Mouse (Mus musculus) CH12.LX (cell line): ENCODE data around the gene Prss57. TPM values are rescaled to one million over a fixed set of nuclear protein-coding genes. Genes with fewer than 3 reads are reported as not detected.

Experiments
- DNase-seq: peaks from one replicate; pipeline ENCODE4 v3.0.0-alpha.2; 2013; ENCODE audit errors: extremely low read depth
- H3K27ac ChIP-seq: 2 replicates; pipeline ENCODE4 v1.5.1; 2012; ENCODE audit warnings: low read depth, mild to moderate bottlenecking, control low read depth, moderate library complexity; ENCODE audit not compliant: insufficient read depth
- H3K27me3 ChIP-seq: replicated peaks from 2 replicates; pipeline ENCODE3; 2012; ENCODE audit warnings: inconsistent platforms
- H3K36me3 ChIP-seq, 2 experiments: replicated peaks in 1 of 2; 2 replicates each; pipeline versions ENCODE3 to v1.6.1; 2012; ENCODE audit warnings: inconsistent platforms in 1 of 2, low read length in 1 of 2, mild to moderate bottlenecking in 1 of 2, mixed read lengths in 1 of 2, moderate library complexity in 1 of 2; ENCODE audit not compliant: control insufficient read depth in 1 of 2, insufficient read depth in 1 of 2
- H3K4me1 ChIP-seq, 2 experiments: 2 replicates each; pipeline ENCODE4 v1.6.1; 2012; ENCODE audit warnings: inconsistent platforms in 1 of 2, moderate library complexity in 1 of 2; ENCODE audit not compliant: insufficient read depth in 2 of 2, control insufficient read depth in 1 of 2
- H3K4me2 ChIP-seq: 2 replicates; pipeline ENCODE4 v1.6.1; 2012; ENCODE audit warnings: low read depth, mild to moderate bottlenecking, control low read depth; ENCODE audit not compliant: poor library complexity, insufficient read depth, severe bottlenecking
- H3K4me3 ChIP-seq, 3 experiments: fragments of 150-350 bp in 1 of 3; sonication (generic) in 1 of 3; replicated peaks in 1 of 3; 2 replicates each; pipeline versions ENCODE3 to v1.5.1; 2011 to 2012; ENCODE audit warnings: low read depth in 2 of 3, low read length in 2 of 3, mild to moderate bottlenecking in 2 of 3, moderate library complexity in 2 of 3, control low read depth in 1 of 3, improper control_type of control experiment in 1 of 3, inconsistent platforms in 1 of 3, mixed read lengths in 1 of 3; ENCODE audit not compliant: poor library complexity in 1 of 3
- H3K79me2 ChIP-seq: replicated peaks from 2 replicates; pipeline ENCODE4 v1.6.1; 2012; ENCODE audit warnings: mild to moderate bottlenecking, moderate library complexity; ENCODE audit not compliant: control insufficient read depth, poor library complexity, insufficient read depth, severe bottlenecking; ENCODE audit errors: extremely low read depth
- H3K9ac ChIP-seq: 2 replicates; pipeline ENCODE4 v1.6.1; 2012; ENCODE audit warnings: low read depth, mild to moderate bottlenecking, control low read depth, moderate library complexity; ENCODE audit not compliant: insufficient read depth
- H3K9me3 ChIP-seq: replicated peaks from 2 replicates; pipeline ENCODE3; 2012; ENCODE audit warnings: low read length, inconsistent platforms, mixed read lengths
- BHLHE40 ChIP-seq: IDR thresholded peaks from 2 replicates; pipeline ENCODE4 v1.6.1; 2011; ENCODE audit warnings: mild to moderate bottlenecking, low read depth, low read length, improper control_type of control experiment
- CHD1 ChIP-seq: IDR thresholded peaks from 2 replicates; pipeline ENCODE4 v1.6.1; 2012; ENCODE audit warnings: low read depth, low read length, improper control_type of control experiment, inconsistent platforms
- CTCF ChIP-seq, 2 experiments: IDR thresholded peaks in 1 of 2; conservative IDR thresholded peaks in 1 of 2; 2 replicates each; pipeline ENCODE4 v1.5.1; 2011 to 2012; ENCODE audit warnings: low read depth in 2 of 2, low read length in 2 of 2, improper control_type of control experiment in 1 of 2, inconsistent platforms in 1 of 2, mild to moderate bottlenecking in 1 of 2, moderate library complexity in 1 of 2
- EP300 ChIP-seq: IDR thresholded peaks from 2 replicates; pipeline ENCODE4 v1.6.1; 2011; ENCODE audit warnings: low read length, improper control_type of control experiment
- GABPA ChIP-seq: IDR thresholded peaks from 2 replicates; pipeline ENCODE4 v1.6.1; 2012; ENCODE audit warnings: low read depth, low read length, improper control_type of control experiment, inconsistent platforms; ENCODE audit not compliant: insufficient replicate concordance
- IRF4 ChIP-seq: IDR thresholded peaks from 2 replicates; pipeline ENCODE4 v1.6.1; 2014; ENCODE audit warnings: low read depth, mild to moderate bottlenecking, inconsistent platforms, low read length, improper control_type of control experiment
- JUND ChIP-seq: conservative IDR thresholded peaks from 2 replicates; pipeline ENCODE4 v1.6.1; 2011; ENCODE audit warnings: low read depth, low read length, improper control_type of control experiment
- MAZ ChIP-seq: IDR thresholded peaks from 2 replicates; pipeline ENCODE4 v1.6.1; 2012; ENCODE audit warnings: low read depth, mild to moderate bottlenecking, inconsistent platforms, low read length, improper control_type of control experiment, moderate library complexity
- MXI1 ChIP-seq: IDR thresholded peaks from 2 replicates; pipeline ENCODE4 v1.6.1; 2011; ENCODE audit warnings: mild to moderate bottlenecking, low read depth, low read length, improper control_type of control experiment
- MYC ChIP-seq: IDR thresholded peaks from 2 replicates; pipeline ENCODE4 v1.6.1; 2011; ENCODE audit warnings: low read depth, mild to moderate bottlenecking, improper control_type of control experiment, low read length
- NELFE ChIP-seq: IDR thresholded peaks from 2 replicates; pipeline ENCODE4 v1.6.1; 2011; ENCODE audit warnings: low read depth, low read length, improper control_type of control experiment
- POLR2A ChIP-seq: IDR thresholded peaks from 2 replicates; pipeline ENCODE4 v1.6.1; 2011; ENCODE audit warnings: low read depth, mild to moderate bottlenecking, improper control_type of control experiment, low read length
- RAD21 ChIP-seq: IDR thresholded peaks from 2 replicates; pipeline ENCODE4 v1.6.1; 2011; ENCODE audit warnings: low read depth, mild to moderate bottlenecking, low read length, improper control_type of control experiment, moderate library complexity
- ZKSCAN1 ChIP-seq: IDR thresholded peaks from 2 replicates; pipeline ENCODE4 v1.6.1; 2012; ENCODE audit warnings: low read depth, inconsistent platforms, low read length, improper control_type of control experiment, borderline replicate concordance
- dilution Hi-C: fragments of 300-500 bp; cut with MboI; formaldehyde crosslinking; loops from 2 replicates; pipeline ENCODE4 v1.14.3; 2020; ENCODE audit warnings: low sequenced_read_pairs; ENCODE audit not compliant: extremely low pct_unique_long_range_greater_than_20kb, extremely low pct_ligation_motif_present
- in situ Hi-C: fragments of 300-500 bp; cut with MboI; formaldehyde crosslinking; loops from 3 replicates; pipeline ENCODE4 v1.14.3; 2019; ENCODE audit warnings: low sequenced_read_pairs, low pct_ligation_motif_present, low pct_unique_long_range_greater_than_20kb, mixed read lengths
- polyA plus RNA-seq: library from polyadenylated mRNA; unstranded; fragments of >175 nt; gene quantifications from 2 replicates; pipeline ENCODE4 v1.2.1, GENCODE M21; 2012; ENCODE audit warnings: low read depth; ENCODE audit not compliant: insufficient read length
- total RNA-seq, 2 experiments: library from RNA; depleted of rRNA; stranded (reverse); fragments of 300-350 nt in 1 of 2; fragments of >200 nt in 1 of 2; gene quantifications; 2 replicates each; pipeline ENCODE4 v1.2.3; 2012 to 2014

Prss57 gene
- total and polyA plus RNA-seq, 3 experiments: 0.08 TPM; not detected in 2

DNA sequence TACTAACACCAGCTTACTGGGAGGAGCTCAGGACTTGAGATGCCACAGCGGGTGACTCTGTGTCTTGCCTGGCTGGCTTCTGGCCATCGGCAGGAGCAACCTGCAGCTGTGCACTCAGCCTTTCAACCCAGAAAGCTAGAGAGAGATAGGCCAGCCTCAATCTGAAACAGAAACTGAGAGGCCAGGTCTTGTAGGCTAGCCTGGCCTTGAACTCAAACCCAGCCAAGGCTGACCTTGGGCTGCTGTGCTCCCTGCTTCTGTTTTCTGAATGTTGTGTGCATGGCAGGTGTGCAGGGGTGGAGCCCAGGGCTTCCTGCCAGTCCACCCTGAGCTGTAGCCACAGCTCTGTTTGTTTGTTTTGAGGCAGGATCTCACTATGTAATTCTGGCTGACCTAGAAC lies 17.6 kb downstream of the Prss57 start:
- TF ChIP-seq BHLHE40: no peak
- TF ChIP-seq IRF4: peak; percentile 65; the same call in 1 of the 2 replicates
- TF ChIP-seq, all 38 proteins: peak for 1
- no peak overlapping the region for H3K4me2 ChIP-seq
- peaks cover 20% of the 10 kb centered on the region for H3K9me3 ChIP-seq
- H3K27ac ChIP-seq: no peak overlapping the region
- H3K4me3 ChIP-seq: no peak overlapping the region
- in situ Hi-C loops (no loop called here), dilution Hi-C loops (no loop called here)
- peaks cover 32% of the 10 kb centered on the region for H3K27me3 ChIP-seq
- no peaks in the 10 kb centered on the region for H3K79me2 ChIP-seq
- H3K9ac ChIP-seq: no peak overlapping the region
- H3K36me3 ChIP-seq: no peaks in the 10 kb centered on the region
- DNase-seq: no peak
- peaks cover 3 to 7% of the 10 kb centered on the region in 2 experiments; a peak in 3 of 4 replicates for H3K4me1 ChIP-seq

DNA sequence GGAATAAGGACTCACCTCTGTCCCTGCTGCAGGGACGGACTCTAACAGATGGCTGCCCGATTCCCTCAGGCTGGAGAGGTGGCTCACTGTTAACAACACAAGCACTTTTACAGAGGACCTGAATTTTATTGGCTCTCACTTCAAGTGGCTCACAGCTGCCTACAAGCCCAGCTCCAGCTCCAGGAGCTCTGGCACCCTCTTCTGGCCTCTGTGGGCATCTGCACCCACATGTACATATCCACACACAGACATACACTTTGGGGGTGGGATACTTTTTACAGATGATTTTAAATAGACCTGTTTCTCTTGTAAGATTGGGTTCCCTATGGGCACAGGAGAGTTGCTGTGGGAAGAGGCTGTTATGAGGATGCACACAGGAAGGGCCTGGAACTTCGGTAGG lies 18.4 kb downstream of the Prss57 start:
- Histone ChIP-seq H3K36me3 (no peaks in the 10 kb centered on the region), H3K79me2 (no peaks in the 10 kb centered on the region), H3K9ac (no peak overlapping the region), H3K9me3 (peaks cover 20% of the 10 kb centered on the region), H3K4me2 (no peak overlapping the region), H3K27ac (no peak overlapping the region), H3K4me3 (no peak overlapping the region), H3K27me3 (peaks cover 24% of the 10 kb centered on the region), H3K4me1 (peaks cover 7 to 16% of the 10 kb centered on the region in 2 experiments)
- in situ Hi-C loops (no loop called here), dilution Hi-C loops (no loop called here)
- no peak for DNase-seq
- TF ChIP-seq CTCF (conservative IDR thresholded peaks at IDR 0.05 in 1 of 2, IDR thresholded peaks at IDR 0.05 in 1 of 2; ENCODE audit: low read depth in 2 of 2, low read length in 2 of 2): peak in 1 of 2 experiments; percentile 35; a peak in 2 of 4 replicates
- TF ChIP-seq EP300: no peak
- no peak for TF ChIP-seq CHD1
- no peak for TF ChIP-seq POLR2A
- no peak for TF ChIP-seq JUND
- no peak for TF ChIP-seq GABPA

DNA sequence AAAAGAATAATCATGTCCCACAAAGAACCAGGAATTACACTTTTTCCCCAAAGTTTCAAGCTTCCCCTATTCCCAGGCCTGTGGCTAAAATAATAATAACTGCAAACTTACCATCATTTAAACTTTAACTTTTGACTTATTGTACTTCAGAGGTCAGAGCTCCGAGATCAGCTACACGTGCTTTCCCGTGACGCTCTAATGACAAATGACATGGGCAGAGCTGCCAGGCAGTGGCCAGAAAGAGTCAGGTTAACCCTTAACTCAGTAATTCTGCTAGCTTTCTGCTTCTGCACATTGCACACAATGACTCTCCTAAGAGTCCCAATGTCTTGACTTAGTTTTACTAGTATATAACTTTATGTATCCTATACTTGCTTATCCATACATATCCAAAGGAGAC lies 21.4 kb downstream of the Prss57 start:
- peaks cover 7% of the 10 kb centered on the region for H3K27me3 ChIP-seq
- dilution Hi-C loops: no loop called here

More for the DNA sequence above, 21.4 kb downstream of the Prss57 start:
- Histone ChIP-seq H3K36me3 (peaks cover 0 to 9% of the 10 kb centered on the region in 2 experiments), H3K9me3 (peaks cover 8% of the 10 kb centered on the region), H3K4me1 (peaks cover 18 to 34% of the 10 kb centered on the region in 2 experiments), H3K4me3 (no peak overlapping the region), H3K9ac (no peak overlapping the region), H3K4me2 (no peak overlapping the region), H3K79me2 (peaks cover 21% of the 10 kb centered on the region), H3K27ac (no peak overlapping the region)
- DNase-seq: no peak
- in situ Hi-C loops: no loop called here
- TF ChIP-seq RAD21: no peak
- no peak for TF ChIP-seq MAZ
- no peak for TF ChIP-seq MXI1
- TF ChIP-seq ZKSCAN1: no peak
- TF ChIP-seq JUND: no peak
- TF ChIP-seq MYC: no peak
- TF ChIP-seq CTCF (conservative IDR thresholded peaks at IDR 0.05 in 1 of 2, IDR thresholded peaks at IDR 0.05 in 1 of 2; ENCODE audit: low read depth in 2 of 2, low read length in 2 of 2): no peak
- no peak for TF ChIP-seq NELFE
